Mouse (Mus musculus): ENCODE measurements around the gene Tshz2.

DNA sequence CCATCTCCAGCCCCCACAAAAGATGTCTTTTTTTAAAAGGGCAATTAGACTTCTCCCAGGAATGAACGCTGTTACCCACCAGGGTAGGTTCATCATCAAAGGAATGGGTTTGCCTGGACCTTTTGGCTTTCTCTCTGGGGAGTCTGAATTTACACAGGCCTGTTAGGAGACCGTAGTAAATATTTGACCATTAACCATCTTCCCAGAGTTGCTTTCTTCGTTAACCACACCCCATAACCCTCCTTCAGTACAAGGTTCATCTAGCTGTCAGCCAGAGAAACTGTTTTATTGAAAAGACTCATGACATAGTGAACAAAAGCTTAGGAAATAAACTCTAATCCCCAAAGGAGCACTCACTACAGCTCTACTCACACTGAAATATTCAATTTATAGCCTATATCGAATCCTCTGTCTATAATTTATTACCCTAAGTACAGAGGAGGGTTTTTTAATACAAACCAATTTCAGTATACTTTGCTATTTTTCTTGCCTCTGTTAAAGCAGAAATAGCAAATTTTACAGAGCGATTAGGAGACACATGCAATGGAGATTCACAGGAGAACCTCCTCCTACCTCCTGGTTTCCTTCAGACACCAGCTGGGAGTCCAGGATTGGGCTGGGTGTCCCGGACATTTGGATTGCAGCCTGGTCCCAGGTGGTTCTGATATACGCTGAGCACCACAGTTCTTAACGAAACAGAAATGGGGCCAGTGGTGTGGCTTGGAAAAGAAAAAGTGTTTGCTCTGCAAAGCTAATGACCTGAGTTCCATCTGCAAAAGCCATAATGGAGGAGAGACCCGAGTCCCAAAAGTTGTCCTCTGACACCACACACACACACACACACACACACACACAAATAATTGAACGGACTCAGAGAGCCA is 459.0 kb downstream of the Tshz2 start:
- TF ChIP-seq EP300 (IDR thresholded peaks at IDR 0.05; ENCODE audit: low read depth): no peak
- no peak for TF ChIP-seq CTCF (IDR thresholded peaks at IDR 0.05; ENCODE audit: low read depth)

All from liver, embryonic 14.5 days (tissue).